Mouse (Mus musculus) layer of hippocampus, postnatal 25 days (tissue): ENCODE results near the gene March10. TPM values are rescaled to one million over a fixed set of nuclear protein-coding genes. Genes with fewer than 3 reads are reported as not detected.

Experiments
- DNase-seq, 2 experiments: peaks; one replicate each; pipeline ENCODE4 v3.0.0; 2022; ENCODE audit warnings: mixed read lengths in 2 of 2, low spot score in 1 of 2; ENCODE audit errors: extremely low spot score in 1 of 2
- total RNA-seq, 2 experiments: library from RNA; stranded (reverse); gene quantifications; 2 replicates each; pipeline ENCODE4 v1.2.3; 2021

March10 gene
- under 1 TPM; 0.22 to 0.94 TPM for total RNA-seq

- DNase-seq, result peak; percentile 64 to 76
Observed at GRCm38 (mm10) chr11:105456497-105456907, at the start of gene March10. Gene March10 (minus strand): TSS chr11:105456735.

DNA sequence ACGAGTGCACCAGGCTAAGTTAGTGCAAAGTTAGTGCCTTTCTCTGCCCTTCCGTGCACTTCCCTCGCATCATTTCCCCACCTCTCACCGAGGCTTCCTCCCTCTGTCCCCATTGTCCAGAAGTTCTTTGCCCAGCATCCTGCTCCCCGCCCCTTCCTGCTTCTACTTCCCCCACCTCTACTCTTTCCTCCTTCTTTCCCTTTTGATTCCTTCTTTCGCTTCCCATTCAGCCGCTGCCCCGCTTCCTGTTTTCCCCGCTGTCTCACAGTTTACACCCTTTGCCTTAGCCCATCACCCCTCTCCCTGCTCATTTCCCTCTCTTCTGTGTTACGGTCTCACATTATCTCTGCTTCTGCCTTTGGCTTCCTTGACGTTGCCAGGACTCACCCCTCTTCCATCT, 49.8 kb upstream of the March10 start:
- DNase-seq, result no peak

DNA sequence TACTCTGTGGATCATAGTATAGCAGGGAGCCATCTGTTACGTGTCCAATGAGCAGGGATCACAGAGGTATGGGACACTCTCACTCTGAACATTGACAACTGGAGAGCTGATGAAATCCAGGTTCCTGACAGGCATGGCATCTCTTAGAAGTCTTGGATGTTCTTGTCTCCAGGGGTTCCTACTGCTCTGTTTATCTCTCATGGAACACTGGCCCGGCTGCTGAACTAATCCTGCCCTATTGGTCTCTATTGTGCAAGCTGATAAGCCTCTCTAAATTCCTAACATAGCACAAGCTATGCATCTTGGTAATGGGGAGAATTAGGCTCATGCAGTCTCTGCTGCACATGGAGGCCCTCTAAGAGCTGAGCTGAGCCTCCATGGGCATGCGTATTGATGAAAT, 48.5 kb upstream of the March10 start:
- DNase-seq, result no peak

DNA sequence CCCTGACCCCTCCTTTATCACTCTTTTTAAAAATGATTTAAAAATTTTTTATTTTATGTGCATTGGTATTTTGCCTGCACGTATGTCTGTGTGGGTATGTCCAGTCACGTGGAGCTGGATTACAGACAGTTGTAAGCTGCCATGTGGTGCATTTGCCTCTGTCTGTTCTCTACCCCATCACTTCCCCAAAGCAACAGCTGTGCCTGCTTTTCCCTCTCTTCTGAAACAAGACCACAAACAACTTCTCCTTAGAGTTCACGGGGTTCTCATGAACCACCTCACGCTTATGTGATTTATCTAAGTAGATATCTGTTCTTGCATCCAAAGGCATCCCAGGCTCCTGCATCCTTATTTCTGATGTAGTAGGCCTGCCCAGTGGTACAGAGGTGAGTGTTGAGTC, 45.8 kb upstream of the March10 start:
- no peak for DNase-seq

- no peak for DNase-seq
Observed at GRCm38 (mm10) chr11:105497505-105497904, 41.0 kb upstream of the March10 start.

DNA sequence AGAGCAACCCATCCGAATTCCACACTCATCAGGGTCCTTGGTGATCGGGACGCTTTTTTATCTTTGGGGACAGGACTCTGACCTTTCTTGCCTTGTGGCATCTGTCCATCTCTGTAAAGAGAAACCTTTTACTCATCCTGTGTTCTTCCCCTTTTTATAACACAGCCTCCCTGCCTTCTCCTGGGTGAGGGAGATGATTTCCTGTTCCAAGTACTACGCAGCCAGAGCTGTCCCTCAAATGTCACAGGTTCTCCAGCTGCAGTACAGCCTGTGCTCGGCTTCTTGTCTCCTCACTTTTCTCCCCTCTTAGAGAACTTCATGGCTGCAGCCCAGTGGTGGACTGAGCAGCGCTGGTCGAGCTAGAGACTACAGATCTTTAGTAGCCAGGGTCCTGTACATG, 40.1 kb upstream of the March10 start:
- DNase-seq, result no peak

- no peak for DNase-seq
Observed at GRCm38 (mm10) chr11:105495591-105496270, 39.2 kb upstream of the March10 start.

DNA sequence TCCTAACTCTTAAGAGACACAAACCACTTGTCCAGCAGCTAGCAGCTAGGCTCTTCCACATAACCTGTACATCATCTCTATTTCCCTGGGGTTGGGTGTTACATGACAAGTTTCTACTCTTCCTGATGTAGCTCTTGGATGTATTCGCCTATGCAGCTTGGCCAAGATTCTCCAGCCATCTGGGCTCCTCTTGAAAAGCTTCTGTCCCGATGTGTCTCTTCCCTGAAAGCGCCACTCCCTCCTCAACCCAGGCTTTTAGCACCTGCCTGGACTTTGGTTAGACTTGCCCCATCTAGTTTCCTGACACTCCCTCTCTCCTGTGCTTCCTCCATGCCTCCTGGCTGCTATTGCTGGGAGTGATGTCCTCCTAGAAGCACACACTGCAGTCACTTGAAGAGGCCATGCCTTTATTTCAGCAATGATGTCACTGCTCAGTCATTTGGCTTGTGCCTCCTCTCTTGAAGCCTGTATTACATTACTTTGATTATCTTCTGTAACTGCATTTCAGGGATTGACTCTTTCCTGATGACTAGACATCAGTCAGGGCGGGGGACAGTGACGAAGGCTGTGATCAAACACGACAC, 38.3 kb upstream of the March10 start:
- no peak for DNase-seq

GRCm38 (mm10) chr11:105492392-105492791, 35.9 kb upstream of the March10 start:
- DNase-seq, result no peak

- no peak for DNase-seq
Observed at GRCm38 (mm10) chr11:105490971-105491370, 34.4 kb upstream of the March10 start.

DNA sequence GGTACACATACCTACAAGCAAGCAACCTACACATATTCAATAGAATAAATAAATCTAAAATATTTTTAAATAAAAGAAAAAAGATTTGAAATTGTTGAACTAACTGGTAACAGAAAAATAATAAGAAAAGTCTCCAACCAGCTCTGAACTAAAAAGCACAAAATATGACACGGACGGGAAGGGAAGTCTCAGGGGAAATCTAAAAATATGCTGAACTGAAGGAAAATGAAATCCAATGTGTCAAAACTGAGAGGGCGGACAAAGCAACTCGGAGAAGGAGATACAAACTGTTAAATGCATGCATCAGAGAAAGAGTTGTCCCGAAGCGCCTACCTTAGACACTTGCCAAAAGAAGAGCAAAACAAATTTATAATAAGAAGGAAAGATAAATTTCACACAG, 28.9 kb upstream of the March10 start:
- no peak for DNase-seq

DNA sequence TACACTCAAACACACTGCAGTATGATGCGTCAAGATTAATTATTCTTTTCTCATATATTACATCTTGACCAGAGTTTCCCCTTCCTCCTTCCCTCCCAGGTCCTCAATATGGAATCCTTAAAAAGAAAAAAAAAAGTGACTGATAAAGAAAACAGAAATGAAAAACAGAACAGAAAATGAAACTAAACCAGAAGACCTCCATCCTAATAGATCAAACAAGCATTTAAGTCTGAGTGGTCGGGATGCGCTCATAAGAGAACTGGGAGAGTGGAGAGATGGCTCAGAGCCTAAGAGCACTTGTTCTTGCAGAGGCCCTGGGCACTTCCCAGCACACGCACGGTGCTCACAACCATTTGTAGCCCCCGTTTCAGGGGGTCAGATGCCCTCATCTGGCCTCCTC, 28.5 kb upstream of the March10 start:
- no peak for DNase-seq

GRCm38 (mm10) chr11:105482747-105483146, 26.2 kb upstream of the March10 start:
- no peak for DNase-seq

DNA sequence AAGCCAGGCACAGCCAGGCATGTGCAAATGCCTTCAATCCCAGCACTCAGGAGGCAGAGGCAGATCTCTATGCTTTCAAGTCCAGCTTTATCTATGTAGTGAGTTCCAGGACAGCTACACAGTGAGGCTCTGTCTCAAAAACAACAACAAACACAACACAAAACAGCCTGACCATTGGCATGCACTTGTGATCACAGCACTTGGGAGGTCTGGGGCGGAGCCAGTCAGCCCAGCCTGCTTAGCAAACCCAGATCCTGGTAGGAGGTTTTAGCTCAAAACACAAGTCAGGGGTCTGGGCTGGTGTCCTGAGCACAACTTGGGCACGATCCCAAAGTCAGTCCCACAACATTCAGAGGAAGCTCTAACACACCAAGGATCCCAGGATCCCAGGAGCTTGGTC, 18.2 kb upstream of the March10 start:
- DNase-seq, result no peak

GRCm38 (mm10) chr11:105474352-105474736, 17.8 kb upstream of the March10 start:
- no peak for DNase-seq

DNA sequence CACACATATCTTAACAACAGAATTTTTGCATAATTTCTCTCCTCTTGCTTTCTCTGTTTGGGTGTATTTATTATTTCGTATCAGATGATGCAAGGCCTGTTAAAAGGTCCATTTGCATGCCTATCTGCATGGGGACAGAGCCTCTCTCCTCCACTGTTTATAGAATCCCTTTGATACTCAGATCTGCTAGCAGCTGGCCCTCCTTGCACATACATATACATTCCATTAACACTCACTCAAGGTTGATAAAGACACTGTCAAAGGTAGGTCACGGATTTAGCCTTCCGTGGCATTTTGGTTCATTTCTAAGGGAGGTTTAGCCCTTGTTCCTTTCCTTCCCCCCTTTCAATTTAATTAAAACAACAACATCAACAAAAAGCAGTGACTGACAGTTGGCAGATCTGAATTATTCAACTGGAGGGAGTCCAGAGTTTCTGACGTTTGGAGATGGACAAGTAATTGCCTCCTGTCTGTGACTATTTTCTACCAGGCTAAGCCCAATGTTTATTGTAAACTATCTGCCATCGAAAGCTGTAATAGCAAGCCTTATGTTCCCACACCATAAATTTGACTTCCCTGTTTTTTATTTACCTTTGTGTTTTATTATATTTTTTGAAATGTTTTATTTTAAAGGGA, 17.3 kb upstream of the March10 start:
- DNase-seq, result no peak

DNA sequence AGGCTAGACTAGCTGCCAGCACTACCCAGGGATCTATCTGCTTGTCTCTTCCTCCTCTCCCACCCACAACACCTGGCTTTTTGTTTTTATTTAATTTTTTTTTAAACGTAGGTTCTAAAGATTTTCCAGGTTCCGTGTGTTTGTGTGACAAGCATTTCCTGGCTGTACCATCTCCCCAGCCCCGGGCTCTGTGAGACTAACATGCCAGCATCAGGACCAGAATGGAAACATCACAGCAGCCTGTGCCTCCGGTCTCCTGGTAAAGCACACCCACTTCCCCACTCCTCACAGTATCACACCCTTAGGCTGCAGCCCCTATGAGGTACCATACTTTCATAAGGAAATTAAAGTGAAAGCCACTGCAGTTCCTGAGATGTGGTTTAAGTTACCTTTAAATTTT, 16.1 kb upstream of the March10 start:
- no peak for DNase-seq

- DNase-seq, result peak in 1 of 2 experiments; percentile 5
Observed at GRCm38 (mm10) chr11:105470896-105471295, 14.4 kb upstream of the March10 start.

- DNase-seq, result peak in 1 of 2 experiments; percentile 5
Observed at GRCm38 (mm10) chr11:105469561-105469960, 13.0 kb upstream of the March10 start.

DNA sequence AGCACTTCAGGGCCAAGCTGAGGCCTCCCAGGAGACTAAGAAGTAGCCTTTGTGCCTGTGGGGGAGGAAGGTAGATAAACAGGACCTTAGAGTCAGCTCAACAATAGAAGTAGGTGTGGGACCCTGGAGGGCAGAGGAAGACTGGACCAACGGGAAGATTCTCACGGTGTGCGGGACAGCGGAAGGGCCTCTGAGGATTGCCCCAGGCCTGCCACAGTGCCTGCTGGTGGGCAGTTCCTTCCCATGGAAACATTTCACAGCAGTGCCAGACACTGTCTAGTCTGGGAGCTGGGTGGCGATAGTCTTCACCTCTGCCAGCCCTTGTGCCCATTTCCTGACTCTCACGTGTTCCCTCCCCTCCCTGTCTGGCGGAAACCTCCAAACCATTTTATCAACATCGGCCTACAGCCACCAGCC, 12.6 kb upstream of the March10 start:
- DNase-seq, result no peak

- no peak for DNase-seq
Observed at GRCm38 (mm10) chr11:105468436-105468835, 11.9 kb upstream of the March10 start.

DNA sequence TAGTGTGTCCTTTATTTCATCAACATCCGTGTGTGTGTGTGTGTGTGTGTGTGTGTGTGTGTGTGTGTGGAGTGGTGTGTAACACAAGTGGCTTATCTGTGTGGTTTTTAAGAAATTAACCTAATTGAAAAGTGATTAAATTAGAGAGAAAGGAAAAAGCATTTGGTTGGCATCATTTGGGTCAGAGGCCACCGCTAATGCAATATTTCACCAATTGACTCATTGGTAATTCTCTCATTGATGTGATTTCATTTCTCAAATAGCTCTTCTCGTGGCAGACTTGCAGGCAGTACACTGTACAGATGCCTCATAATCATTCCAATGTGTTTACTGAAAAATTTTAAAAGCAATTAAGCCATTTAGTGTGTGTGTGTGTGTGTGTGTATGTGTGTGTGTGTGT, 11.3 kb upstream of the March10 start:
- no peak for DNase-seq
